Mouse (Mus musculus): ENCODE measurements at regions not wholly inside any gene's neighbourhood (a gene's known extent, or its start where the extent isn't known, plus 50 kb on each side); places are given as distances from the start of the nearest gene placed in this dataset.

DNA sequence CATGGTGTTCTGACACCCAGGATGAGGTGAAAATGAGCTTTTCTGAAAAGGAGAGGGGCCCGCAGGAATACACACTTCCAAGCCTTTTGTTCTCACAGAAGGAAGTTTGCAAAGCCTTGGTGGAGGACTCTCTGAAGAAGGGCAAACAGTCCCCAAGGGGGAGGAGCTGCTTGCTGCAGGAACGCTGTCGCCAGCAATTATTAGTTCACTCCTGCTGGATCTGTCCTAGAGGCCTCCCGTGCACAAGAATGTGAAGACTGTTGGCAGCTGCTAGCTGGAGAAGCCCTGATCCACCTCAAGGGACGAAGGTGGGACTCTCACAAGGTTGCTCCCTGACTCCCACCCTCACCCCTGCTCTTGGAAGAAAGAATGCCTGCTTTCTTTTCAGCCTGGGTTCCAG, 85.6 kb upstream of the Olfm4 start:
- no peak overlapping the region for H3K9ac ChIP-seq (replicated peaks; ENCODE audit: low read depth, low read length)
- no peak overlapping the region for H3K27ac ChIP-seq (ENCODE audit: low read depth, low read length)
- no peak overlapping the region for H3K4me2 ChIP-seq (ENCODE audit: low read depth, low read length)
- H3K9me3 ChIP-seq (ENCODE audit: control insufficient read depth, low read length), result no peaks in the 10 kb centered on the region
- no peak overlapping the region for H3K4me3 ChIP-seq (ENCODE audit: low read depth, low read length)
- 0 out of 2 replicates have a peak, but pooled peaks cover 2% of the 10 kb centered on the region for H3K27me3 ChIP-seq (ENCODE audit: control insufficient read depth, insufficient read depth, low read length)
- H3K4me1 ChIP-seq (ENCODE audit: control insufficient read depth, insufficient read depth, low read length), result no peaks in the 10 kb centered on the region
- no peaks in the 10 kb centered on the region for H3K36me3 ChIP-seq (ENCODE audit: control insufficient read depth, insufficient read depth, low read length)
- 14% methylated on average over 5 of the region's 5 CpGs for WGBS
- no peak for ATAC-seq (ENCODE audit: low read depth)

- Histone ChIP-seq H3K4me3 (ENCODE audit: low read depth, low read length) (no peak overlapping the region), H3K27me3 (ENCODE audit: control insufficient read depth, insufficient read depth, low read length) (peaks cover 6% of the 10 kb centered on the region; the same call in 1 of the 2 replicates), H3K36me3 (ENCODE audit: control insufficient read depth, insufficient read depth, low read length) (no peaks in the 10 kb centered on the region), H3K9me3 (ENCODE audit: control insufficient read depth, low read length) (no peaks in the 10 kb centered on the region), H3K4me1 (ENCODE audit: control insufficient read depth, insufficient read depth, low read length) (no peaks in the 10 kb centered on the region), H3K4me2 (ENCODE audit: low read depth, low read length) (no peak overlapping the region), H3K9ac (replicated peaks; ENCODE audit: low read depth, low read length) (no peak overlapping the region), H3K27ac (ENCODE audit: low read depth, low read length) (no peak overlapping the region)
- ATAC-seq (ENCODE audit: low read depth), result peak; percentile 54; the same call in 1 of the 2 replicates
- WGBS, result 54% methylated on average over 4 of the region's 4 CpGs
Observed at GRCm38 (mm10) chr14:79893241-79893640, 90.6 kb upstream of the Olfm4 start.

- WGBS, result 75% methylated on average over 2 of the region's 2 CpGs
- H3K9ac ChIP-seq (replicated peaks; ENCODE audit: low read depth, low read length), result no peak overlapping the region
- no peak overlapping the region for H3K27ac ChIP-seq (ENCODE audit: low read depth, low read length)
- H3K4me2 ChIP-seq (ENCODE audit: low read depth, low read length), result no peak overlapping the region
- peaks cover 3% of the 10 kb centered on the region; the same call in 1 of the 2 replicates for H3K27me3 ChIP-seq (ENCODE audit: control insufficient read depth, insufficient read depth, low read length)
- H3K9me3 ChIP-seq (ENCODE audit: control insufficient read depth, low read length), result no peaks in the 10 kb centered on the region
- ATAC-seq (ENCODE audit: low read depth), result no peak
- no peaks in the 10 kb centered on the region for H3K4me1 ChIP-seq (ENCODE audit: control insufficient read depth, insufficient read depth, low read length)
- H3K4me3 ChIP-seq (ENCODE audit: low read depth, low read length), result no peak overlapping the region
- H3K36me3 ChIP-seq (ENCODE audit: control insufficient read depth, insufficient read depth, low read length), result no peaks in the 10 kb centered on the region
Observed at GRCm38 (mm10) chr14:79890682-79891081, 93.2 kb upstream of the Olfm4 start.

DNA sequence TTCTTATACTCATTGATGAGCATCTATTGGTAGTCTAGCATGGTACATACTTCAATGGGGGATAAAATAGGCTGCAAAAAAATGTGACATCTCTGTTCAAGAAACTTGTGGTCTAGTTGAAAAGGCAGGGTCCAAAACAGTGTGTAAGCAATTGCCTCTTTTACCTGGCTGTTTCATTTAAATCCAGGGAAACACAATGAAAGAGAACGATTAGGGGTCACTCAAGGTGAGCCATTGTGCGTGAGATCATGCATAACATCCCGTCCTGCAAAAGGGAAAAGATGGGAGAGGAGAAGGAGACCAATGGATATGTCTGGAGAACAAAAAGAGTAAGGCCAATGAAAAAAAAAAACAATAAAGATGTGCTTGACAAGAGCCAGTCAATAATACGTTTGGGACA, 93.6 kb upstream of the Olfm4 start:
- Histone ChIP-seq H3K36me3 (ENCODE audit: control insufficient read depth, insufficient read depth, low read length) (no peaks in the 10 kb centered on the region), H3K4me2 (ENCODE audit: low read depth, low read length) (no peak overlapping the region), H3K9me3 (ENCODE audit: control insufficient read depth, low read length) (no peaks in the 10 kb centered on the region), H3K4me1 (ENCODE audit: control insufficient read depth, insufficient read depth, low read length) (no peaks in the 10 kb centered on the region), H3K9ac (replicated peaks; ENCODE audit: low read depth, low read length) (no peak overlapping the region), H3K4me3 (ENCODE audit: low read depth, low read length) (no peak overlapping the region), H3K27me3 (ENCODE audit: control insufficient read depth, insufficient read depth, low read length) (peaks cover 3% of the 10 kb centered on the region; the same call in 1 of the 2 replicates), H3K27ac (ENCODE audit: low read depth, low read length) (no peak overlapping the region)
- ATAC-seq (ENCODE audit: low read depth), result no peak
- WGBS, result 79% methylated on average over 4 of the region's 4 CpGs

DNA sequence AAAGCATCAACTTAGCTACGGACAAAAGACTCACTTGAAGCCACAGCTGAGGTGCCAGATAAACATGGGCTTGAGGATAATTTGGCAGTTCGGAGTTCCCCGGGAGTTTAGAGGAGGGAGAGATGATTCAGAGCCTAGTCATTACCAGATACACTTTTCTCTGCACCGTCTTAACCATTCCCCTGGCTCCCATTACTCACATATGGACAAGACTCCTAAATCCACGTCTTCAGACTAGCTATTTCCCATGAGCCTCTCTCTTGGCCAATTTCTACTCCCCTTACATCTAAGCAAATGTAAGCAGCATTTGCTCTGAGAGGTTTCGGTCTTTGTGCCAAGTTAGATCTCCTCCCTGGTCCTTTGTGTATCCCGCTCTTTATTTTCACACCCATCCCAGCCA, 100.4 kb upstream of the Olfm4 start:
- Histone ChIP-seq H3K36me3 (ENCODE audit: control insufficient read depth, insufficient read depth, low read length) (no peaks in the 10 kb centered on the region), H3K27me3 (ENCODE audit: control insufficient read depth, insufficient read depth, low read length) (no peaks in the 10 kb centered on the region), H3K9ac (replicated peaks; ENCODE audit: low read depth, low read length) (no peak overlapping the region), H3K4me3 (ENCODE audit: low read depth, low read length) (no peak overlapping the region), H3K9me3 (ENCODE audit: control insufficient read depth, low read length) (no peaks in the 10 kb centered on the region), H3K27ac (ENCODE audit: low read depth, low read length) (no peak overlapping the region), H3K4me1 (ENCODE audit: control insufficient read depth, insufficient read depth, low read length) (peaks cover 31% of the 10 kb centered on the region; the same call in 1 of the 2 replicates), H3K4me2 (ENCODE audit: low read depth, low read length) (no peak overlapping the region)
- no peak for ATAC-seq (ENCODE audit: low read depth)
- 51% methylated on average over 7 of the region's 7 CpGs for WGBS

GRCm38 (mm10) chr14:79881726-79882125, 102.2 kb upstream of the Olfm4 start:
- no peaks in the 10 kb centered on the region for H3K36me3 ChIP-seq (ENCODE audit: control insufficient read depth, insufficient read depth, low read length)
- H3K4me3 ChIP-seq (ENCODE audit: low read depth, low read length), result no peak overlapping the region
- no peak overlapping the region for H3K27ac ChIP-seq (ENCODE audit: low read depth, low read length)
- no peaks in the 10 kb centered on the region for H3K27me3 ChIP-seq (ENCODE audit: control insufficient read depth, insufficient read depth, low read length)
- 5% methylated on average over 9 of the region's 9 CpGs for WGBS
- no peak overlapping the region for H3K4me2 ChIP-seq (ENCODE audit: low read depth, low read length)
- H3K9ac ChIP-seq (replicated peaks; ENCODE audit: low read depth, low read length), result no peak overlapping the region
- H3K9me3 ChIP-seq (ENCODE audit: control insufficient read depth, low read length), result no peaks in the 10 kb centered on the region
- peaks cover 31% of the 10 kb centered on the region; the same call in 1 of the 2 replicates for H3K4me1 ChIP-seq (ENCODE audit: control insufficient read depth, insufficient read depth, low read length)
- ATAC-seq (ENCODE audit: low read depth), result 0 out of 2 replicates have a peak, but pooled peaks have one; percentile 22

GRCm38 (mm10) chr14:79880065-79880755, 103.7 kb upstream of the Olfm4 start:
- WGBS, result 12% methylated on average over 5 of the region's 5 CpGs
- Histone ChIP-seq H3K9me3 (ENCODE audit: control insufficient read depth, low read length) (no peaks in the 10 kb centered on the region), H3K9ac (replicated peaks; ENCODE audit: low read depth, low read length) (no peak overlapping the region), H3K27ac (ENCODE audit: low read depth, low read length) (no peak overlapping the region), H3K4me1 (ENCODE audit: control insufficient read depth, insufficient read depth, low read length) (peaks cover 31% of the 10 kb centered on the region; the same call in 1 of the 2 replicates), H3K27me3 (ENCODE audit: control insufficient read depth, insufficient read depth, low read length) (0 out of 2 replicates have a peak, but pooled peaks cover 2% of the 10 kb centered on the region), H3K36me3 (ENCODE audit: control insufficient read depth, insufficient read depth, low read length) (no peaks in the 10 kb centered on the region), H3K4me3 (ENCODE audit: low read depth, low read length) (no peak overlapping the region), H3K4me2 (ENCODE audit: low read depth, low read length) (no peak overlapping the region)
- ATAC-seq (ENCODE audit: low read depth), result peak; percentile 39; the same call in 1 of the 2 replicates

DNA sequence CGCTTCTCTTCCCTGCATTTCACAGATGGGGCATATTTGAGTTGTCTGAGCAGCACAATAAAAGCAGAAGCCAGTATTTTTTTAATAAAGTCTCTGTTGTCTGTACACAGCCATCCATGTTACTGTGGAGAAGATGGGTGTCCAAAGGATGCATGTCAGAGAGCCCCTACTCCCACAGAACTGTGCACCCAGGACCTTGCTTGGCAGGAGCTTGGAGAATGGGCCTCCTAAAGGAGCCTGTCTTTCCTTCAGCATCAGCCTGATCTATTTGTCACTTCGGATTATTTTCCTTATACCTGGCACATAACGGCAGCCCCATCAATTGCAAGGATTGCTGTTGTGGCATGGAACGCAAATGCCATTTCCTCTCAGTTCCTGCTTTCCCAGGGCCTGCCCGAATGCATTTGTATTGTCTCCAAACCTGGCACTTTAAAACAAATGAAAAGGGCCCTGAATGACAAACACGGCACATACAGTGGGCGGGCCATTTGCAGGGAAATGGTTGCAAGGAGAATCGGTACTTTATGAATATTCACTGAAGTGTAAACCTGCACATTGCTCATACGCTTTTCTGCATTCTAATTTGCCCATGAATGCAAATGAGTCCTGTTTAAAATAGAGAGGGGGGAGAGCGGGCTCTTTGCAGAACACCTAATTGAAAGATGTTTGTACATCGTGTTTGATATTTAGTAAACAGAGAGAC, 104.4 kb upstream of the Olfm4 start:
- no peaks in the 10 kb centered on the region for H3K9me3 ChIP-seq (ENCODE audit: control insufficient read depth, low read length)
- H3K27me3 ChIP-seq (ENCODE audit: control insufficient read depth, insufficient read depth, low read length), result 0 out of 2 replicates have a peak, but pooled peaks cover 2% of the 10 kb centered on the region
- peak; percentile 42 for ATAC-seq (ENCODE audit: low read depth)
- no peaks in the 10 kb centered on the region for H3K36me3 ChIP-seq (ENCODE audit: control insufficient read depth, insufficient read depth, low read length)
- H3K4me3 ChIP-seq (ENCODE audit: low read depth, low read length), result no peak overlapping the region
- 30% methylated on average over 11 of the region's 11 CpGs for WGBS
- no peak overlapping the region for H3K4me2 ChIP-seq (ENCODE audit: low read depth, low read length)
- H3K9ac ChIP-seq (replicated peaks; ENCODE audit: low read depth, low read length), result no peak overlapping the region
- H3K4me1 ChIP-seq (ENCODE audit: control insufficient read depth, insufficient read depth, low read length), result peaks cover 31% of the 10 kb centered on the region; the same call in 1 of the 2 replicates
- H3K27ac ChIP-seq (ENCODE audit: low read depth, low read length), result peak overlapping the region; percentile 40
